Mouse (Mus musculus): Measurements from ENCODE around the gene Hilpda.

Gene Hilpda

DNA sequence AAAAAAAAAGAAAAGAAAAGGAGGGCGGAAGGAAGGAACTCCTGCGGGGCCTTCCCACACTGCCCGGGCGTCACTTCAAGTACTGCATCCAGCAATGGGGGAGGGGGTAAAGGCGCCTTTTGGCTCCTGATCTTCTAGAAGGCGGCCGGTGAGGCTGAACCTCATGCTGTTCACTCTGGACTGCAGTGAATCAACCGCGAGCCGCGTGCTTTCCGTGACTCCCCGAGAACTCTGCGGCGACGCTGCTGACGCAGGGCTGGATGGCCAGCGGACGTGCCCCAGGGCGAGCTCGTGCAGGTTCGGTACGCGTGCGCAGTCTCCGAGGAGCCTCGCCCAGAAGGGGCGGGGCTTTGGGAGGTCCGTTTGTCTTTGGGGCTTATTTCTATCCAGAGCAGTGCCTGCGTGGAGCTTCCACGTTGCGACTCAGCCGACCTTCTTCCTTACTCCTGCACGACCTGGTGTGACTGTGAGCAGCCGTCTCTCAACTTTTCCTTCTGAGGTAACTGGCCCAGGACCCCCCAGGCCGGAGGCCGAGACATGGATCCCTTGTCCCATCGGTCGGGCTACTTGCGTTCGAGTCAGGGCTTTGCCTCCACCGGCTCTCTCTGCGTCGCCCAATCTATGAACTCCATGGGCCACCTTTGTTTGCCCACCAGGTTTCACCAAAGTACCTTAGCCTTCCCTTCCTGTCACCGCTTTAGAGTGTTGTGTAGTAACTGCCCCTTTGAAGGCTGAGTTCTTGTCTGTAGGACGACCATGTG lies at the start of gene Hilpda:
Hilpda (plus strand) TSS at position 177 of the 761 bp plus-strand sequence.
- peak; percentile 86 for DNase-seq (ENCODE audit: low read depth, low spot score)

DNA sequence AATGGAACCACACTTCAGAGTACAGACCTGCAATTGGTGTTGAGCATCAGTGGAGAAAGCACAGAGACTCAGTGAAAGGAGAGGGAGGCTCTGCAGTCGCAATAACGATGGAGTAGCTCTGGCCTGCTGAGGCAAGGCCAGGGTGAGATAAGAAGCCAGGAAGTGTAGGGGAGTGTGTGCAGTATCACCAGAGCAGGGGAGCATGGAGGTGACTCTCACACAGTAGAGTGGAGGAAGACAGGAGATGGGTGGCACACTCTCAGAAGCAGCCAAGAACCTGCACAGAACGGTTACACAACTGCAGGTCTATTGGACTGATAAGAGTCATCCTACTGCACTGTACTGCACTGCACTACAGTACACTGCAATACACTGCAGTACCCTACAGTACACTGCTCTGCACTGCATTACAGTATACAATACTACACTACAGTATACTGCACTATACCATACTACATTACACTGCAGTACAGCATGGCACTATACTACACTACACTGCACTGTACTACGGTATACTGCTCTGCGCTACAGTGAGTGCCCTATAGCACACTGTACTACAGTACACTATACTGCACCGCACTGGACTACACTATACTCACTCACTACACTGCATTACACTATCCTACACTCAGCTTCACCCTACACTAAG lies 42.9 kb upstream of the Hilpda start:
- no peak for DNase-seq (ENCODE audit: low read depth, low spot score)

DNA sequence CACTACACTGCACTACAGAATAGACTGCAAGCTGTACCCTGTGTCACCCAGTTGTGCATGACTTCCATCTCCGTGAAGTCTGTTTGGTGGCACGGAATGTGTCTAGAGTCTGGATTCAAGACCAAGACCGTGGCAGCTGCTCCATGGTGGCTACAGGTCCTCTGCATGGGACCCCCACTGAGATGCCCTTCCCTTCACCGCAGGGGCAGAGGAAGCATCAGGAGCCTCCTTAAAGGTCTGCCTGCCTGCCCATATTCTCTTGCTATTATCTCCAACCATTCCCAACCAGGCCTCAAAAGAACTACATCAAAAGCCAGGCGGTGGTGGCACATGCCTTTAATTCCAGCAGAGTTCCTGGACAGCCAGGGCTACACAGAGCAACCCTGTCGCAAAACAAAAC lies 41.9 kb upstream of the Hilpda start:
- no peak for DNase-seq (ENCODE audit: low read depth, low spot score)

GRCm38 (mm10) chr6:29231799-29232198 lies 40.5 kb upstream of the Hilpda start:
- no peak for DNase-seq (ENCODE audit: low read depth, low spot score)

- no peak for DNase-seq (ENCODE audit: low read depth, low spot score)
Observed at GRCm38 (mm10) chr6:29232321-29232720, 40.0 kb upstream of the Hilpda start.

DNA sequence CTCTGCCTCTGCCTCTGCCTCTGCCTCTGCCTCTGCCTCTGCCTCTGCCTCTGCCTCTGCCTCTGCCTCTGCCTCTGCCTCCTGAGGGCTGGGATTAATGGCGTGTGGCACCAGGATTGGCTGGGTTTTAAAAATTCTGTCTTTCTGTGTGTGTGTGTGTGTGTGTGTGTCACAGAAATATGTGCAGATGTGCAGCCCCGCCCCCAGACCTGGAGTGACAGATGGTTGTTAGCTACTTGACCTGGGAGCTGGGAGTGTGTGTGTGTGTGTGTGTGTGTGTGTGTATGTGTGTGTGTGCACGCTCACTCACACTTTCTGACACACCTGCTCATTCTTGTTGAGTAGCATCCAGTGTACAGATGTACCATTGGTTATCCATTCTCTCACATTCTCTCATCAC lies 38.6 kb upstream of the Hilpda start:
- DNase-seq (ENCODE audit: low read depth, low spot score): no peak

GRCm38 (mm10) chr6:29234272-29234671 lies 38.0 kb upstream of the Hilpda start:
- no peak for DNase-seq (ENCODE audit: low read depth, low spot score)

DNA sequence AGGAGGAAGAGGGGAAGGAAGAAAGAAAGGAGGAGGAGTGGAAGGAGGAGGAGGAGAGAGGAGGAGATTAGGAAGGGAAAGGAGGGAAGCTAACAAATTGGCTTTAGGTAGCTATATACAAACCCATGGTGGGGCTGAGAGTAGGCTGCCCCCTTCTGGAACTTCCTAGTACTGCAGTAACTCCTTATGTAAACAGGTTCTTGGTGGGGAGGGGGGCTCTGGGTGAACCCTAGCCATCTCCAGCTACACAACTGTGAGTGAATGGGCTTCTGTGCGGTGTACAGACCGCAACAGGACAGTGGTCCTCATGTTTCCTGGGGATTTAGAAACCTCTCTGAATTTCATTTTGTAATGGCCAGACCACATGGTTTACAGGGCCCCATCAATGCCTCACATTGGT lies 31.5 kb upstream of the Hilpda start:
- peak; percentile 52 for DNase-seq (ENCODE audit: low read depth, low spot score)

DNA sequence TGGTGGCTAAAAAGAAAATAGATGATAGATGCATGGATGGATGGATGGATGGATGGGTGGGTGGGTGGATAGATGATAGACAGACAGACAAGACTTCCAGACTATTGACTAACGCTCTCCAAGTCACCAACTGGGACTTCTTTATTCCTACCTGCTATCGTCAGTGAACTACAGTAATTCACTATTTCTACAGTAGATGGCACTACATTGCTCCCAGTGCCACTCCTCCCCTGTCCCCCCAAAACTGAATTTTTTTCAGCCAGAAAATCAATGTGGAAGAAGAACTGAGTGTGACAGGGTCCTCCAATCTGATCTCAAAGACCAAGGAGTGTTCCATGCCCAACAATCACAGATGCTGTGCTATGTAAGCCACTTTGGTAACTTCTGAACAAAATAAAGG lies 30.6 kb upstream of the Hilpda start:
- no peak for DNase-seq (ENCODE audit: low read depth, low spot score)

DNA sequence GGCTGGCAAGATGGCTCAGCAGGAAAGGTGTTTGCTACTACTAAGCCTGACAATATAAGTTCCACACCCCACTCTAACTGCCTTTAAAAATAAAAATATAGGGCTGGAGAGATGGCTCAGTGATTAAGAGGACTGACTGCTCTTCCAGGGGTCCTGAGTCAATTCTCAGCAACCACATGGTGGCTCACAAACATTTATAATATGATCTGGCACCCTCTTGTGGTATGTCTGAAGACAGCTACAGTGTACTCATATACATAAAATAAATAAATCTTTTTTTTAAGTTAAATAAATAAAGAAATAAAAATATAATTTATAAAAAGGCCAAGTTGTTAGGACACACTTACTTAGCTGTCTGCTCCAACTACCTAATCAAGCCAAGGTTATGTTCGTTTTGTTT lies 30.0 kb upstream of the Hilpda start:
- DNase-seq (ENCODE audit: low read depth, low spot score): no peak

DNA sequence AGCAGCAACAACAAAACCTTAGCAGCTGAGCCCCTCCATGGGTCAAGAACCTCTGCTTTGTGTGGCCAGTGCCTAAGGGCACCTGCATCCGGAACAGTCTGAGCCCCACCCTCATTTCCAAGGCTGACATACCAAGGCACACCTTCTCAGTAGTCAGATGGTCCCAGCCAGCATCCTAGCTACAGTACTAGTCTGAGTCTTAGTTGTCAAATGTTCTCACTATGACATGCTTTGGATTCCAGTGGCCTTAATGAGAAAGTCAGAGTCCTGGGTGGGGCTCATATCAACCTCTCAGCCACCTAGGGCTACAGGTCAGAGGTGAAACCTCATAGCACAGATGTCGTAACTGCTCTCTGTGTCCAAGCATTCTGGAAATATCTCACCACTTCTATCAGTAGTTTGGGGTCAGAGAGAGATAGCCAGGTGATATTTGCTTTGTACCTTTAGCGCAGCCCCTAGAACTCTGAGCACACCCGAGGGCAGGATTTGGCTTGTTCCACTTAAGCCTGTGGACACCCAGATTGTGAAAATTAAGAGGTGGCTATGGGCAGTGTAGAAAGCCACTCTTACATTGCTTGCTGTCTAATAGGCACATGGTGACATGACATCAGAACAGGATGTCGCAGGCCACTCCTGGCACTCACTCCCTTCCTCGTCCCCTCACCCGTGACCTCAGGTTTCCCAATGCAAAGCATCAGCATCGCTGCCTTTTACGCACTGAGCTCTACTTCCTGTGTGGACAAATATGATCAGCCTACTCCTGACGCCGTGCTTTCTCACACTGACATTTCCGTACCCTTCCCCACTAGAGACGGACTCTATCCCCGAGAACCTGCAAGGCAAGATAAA lies 26.8 kb upstream of the Hilpda start:
- DNase-seq (ENCODE audit: low read depth, low spot score): no peak

DNA sequence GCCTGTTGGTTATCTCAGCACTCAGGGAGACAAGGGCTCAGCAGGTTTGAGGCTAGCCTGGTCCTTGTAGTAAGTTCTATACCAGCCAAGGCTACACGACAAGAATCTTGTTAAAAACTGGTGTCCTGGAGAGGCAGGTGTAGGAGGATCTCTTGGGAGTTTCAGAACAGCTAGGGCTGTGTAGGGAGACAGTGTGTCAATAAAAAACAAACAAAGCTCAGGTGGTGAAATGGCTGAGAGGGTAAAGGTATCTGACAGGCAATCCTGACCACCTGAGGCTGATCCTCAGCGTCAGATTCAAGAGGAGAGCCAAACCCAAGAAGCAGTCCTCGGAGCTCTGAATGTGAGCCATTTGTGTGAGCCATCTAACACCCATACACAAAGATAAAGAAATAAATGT lies 26.1 kb upstream of the Hilpda start:
- no peak for DNase-seq (ENCODE audit: low read depth, low spot score)

GRCm38 (mm10) chr6:29246585-29246984 lies 25.7 kb upstream of the Hilpda start:
- DNase-seq (ENCODE audit: low read depth, low spot score): no peak

- no peak for DNase-seq (ENCODE audit: low read depth, low spot score)
Observed at GRCm38 (mm10) chr6:29247072-29247471, 25.2 kb upstream of the Hilpda start.

- DNase-seq (ENCODE audit: low read depth, low spot score): no peak
Observed at GRCm38 (mm10) chr6:29259418-29259817, 12.9 kb upstream of the Hilpda start.

DNA sequence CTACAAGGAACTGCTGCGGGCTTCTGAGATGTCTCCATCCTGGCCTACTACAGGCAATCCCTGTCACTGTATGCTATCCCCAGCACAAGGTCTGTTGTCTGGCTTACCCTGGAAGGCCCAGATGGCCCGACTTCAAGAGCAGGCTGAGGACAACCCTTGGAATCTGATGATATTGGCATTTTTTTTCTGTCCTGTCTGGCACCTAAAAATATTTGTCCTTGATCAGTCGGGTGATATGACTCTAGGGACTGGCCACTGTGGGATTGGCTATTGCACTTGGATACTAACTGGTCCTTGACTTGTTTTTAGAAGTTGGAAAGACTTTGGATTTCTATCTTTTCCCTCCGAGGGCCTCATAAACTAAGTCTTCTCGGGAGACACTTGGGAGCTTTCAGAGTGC lies 10.5 kb upstream of the Hilpda start:
- DNase-seq (ENCODE audit: low read depth, low spot score): no peak

DNA sequence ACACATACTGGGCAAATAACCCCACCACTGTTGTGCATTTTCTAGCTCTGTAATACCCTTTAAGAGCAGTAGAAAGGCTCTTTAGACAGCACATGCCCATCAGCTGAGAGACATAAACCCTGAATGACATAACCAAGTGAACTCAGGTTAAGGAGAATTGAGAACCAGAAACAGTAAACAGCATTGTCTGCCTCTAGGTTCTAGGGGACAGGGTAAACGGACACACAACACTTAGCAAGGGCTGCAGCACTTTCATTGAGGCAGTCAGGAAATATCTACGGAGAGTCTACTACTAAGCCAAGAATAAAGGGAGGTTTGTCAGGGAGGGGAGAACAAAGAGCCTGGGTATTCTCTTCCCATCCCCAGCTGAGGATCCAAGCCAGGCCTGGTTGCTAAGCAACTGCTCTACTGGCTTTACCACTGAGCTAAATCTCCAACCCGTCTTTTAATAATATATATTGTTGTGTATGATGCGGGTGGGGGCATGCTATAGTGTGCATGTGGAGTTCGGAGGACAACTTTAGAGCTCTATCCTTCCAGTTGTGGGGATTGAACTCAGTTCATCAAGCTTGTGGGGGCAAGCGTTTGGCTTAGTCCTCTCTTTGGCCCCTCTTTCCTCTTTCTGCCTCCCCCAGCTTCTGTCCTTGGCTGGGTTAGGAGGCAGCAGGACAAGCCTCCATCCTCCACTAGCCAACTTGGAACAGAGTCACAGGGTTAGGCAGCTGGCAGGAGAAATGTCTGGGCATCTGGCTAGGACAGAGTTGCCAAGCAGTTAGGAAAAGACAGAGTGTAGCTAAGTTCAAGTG lies 8.4 kb upstream of the Hilpda start:
- no peak for DNase-seq (ENCODE audit: low read depth, low spot score)

GRCm38 (mm10) chr6:29264456-29264781 lies 7.9 kb upstream of the Hilpda start:
- DNase-seq (ENCODE audit: low read depth, low spot score): no peak

GRCm38 (mm10) chr6:29266936-29267335 lies 5.4 kb upstream of the Hilpda start:
- no peak for DNase-seq (ENCODE audit: low read depth, low spot score)

GRCm38 (mm10) chr6:29269006-29269668 lies 3.2 kb upstream of the Hilpda start:
- DNase-seq (ENCODE audit: low read depth, low spot score): no peak

GRCm38 (mm10) chr6:29270961-29271360 lies 1.3 kb upstream of the Hilpda start:
- DNase-seq (ENCODE audit: low read depth, low spot score): no peak
